Mouse (Mus musculus) lung, postnatal 0 days (tissue): ENCODE data around the gene Hist2h2aa2. TPM values are rescaled to one million over a fixed set of nuclear protein-coding genes. Genes with fewer than 3 reads are reported as not detected.
"Not testable (repeated sequence)": the region's sequence is repeated elsewhere in the genome, so short reads cannot be mapped to it uniquely, and the experiment has no call there.

ENCODE experiments used
- ATAC-seq: fragments of 200-750 bp; cut with Nextera tagmentation; 2 replicates; pipeline ENCODE4 v1.8.0; 2017; ENCODE audit warnings: moderate library complexity
- DNase-seq: peaks from one replicate; pipeline ENCODE4 v3.0.0-alpha.2; 2016; ENCODE audit warnings: low spot score
- H3K27ac ChIP-seq: fragments of 300-500 bp; sonication (generic); 2 replicates; pipeline ENCODE4 v1.5.1; 2014; ENCODE audit warnings: antibody characterized with exemption, mild to moderate bottlenecking, low read length, mixed read lengths
- H3K27me3 ChIP-seq: fragments of 300-500 bp; sonication (generic); replicated peaks from 2 replicates; pipeline ENCODE4 v1.6.1; 2014; ENCODE audit warnings: low read length, mixed read lengths; ENCODE audit not compliant: insufficient read depth
- H3K36me3 ChIP-seq: fragments of 300-500 bp; sonication (generic); 2 replicates; pipeline ENCODE4 v1.6.1; 2014; ENCODE audit warnings: low read length, mixed read lengths; ENCODE audit not compliant: insufficient read depth
- H3K4me1 ChIP-seq: fragments of 300-500 bp; sonication (generic); 2 replicates; pipeline ENCODE4 v1.6.1; 2014; ENCODE audit warnings: antibody characterized with exemption, low read depth, low read length, mixed read lengths; ENCODE audit not compliant: insufficient read depth
- H3K4me2 ChIP-seq: fragments of 300-500 bp; sonication (generic); replicated peaks from 2 replicates; pipeline ENCODE4 v1.6.1; 2014; ENCODE audit warnings: low read depth, mild to moderate bottlenecking, low read length, moderate library complexity, mixed read lengths
- H3K4me3 ChIP-seq: fragments of 300-500 bp; sonication (generic); 2 replicates; pipeline ENCODE4 v1.5.1; 2014; ENCODE audit warnings: low read depth, low read length
- H3K9ac ChIP-seq: fragments of 300-500 bp; sonication (generic); replicated peaks from 2 replicates; pipeline ENCODE4 v1.6.1; 2014; ENCODE audit warnings: low read depth, mild to moderate bottlenecking
- H3K9me3 ChIP-seq: fragments of 300-500 bp; sonication (generic); 2 replicates; pipeline ENCODE4 v1.6.1; 2016; ENCODE audit warnings: low read length, mixed read lengths
- CTCF ChIP-seq: IDR thresholded peaks from 2 replicates; pipeline ENCODE4 v1.5.1; 2016; ENCODE audit warnings: antibody characterized with exemption, mild to moderate bottlenecking
- EP300 ChIP-seq: IDR thresholded peaks from 2 replicates; pipeline ENCODE4 v1.6.1; 2016; ENCODE audit warnings: antibody characterized with exemption, mild to moderate bottlenecking, control low read depth
- WGBS: fragments of 180-500 bp; shearing (Covaris S2); extraction: QIAGEN DNeasy Blood & Tissue Kit; methylation state at CpG from one replicate; pipeline ENCODE4 v1.1.7; 2014; 5-methylcytosine and 5-hydroxymethylcytosine counted together
- polyA plus RNA-seq: library from polyadenylated mRNA; unstranded; fragments of >200 nt; fragmentation: Nextera tagmentation; extraction: Ambion mirVana; gene quantifications from 2 replicates; pipeline ENCODE4 v1.2.1, GENCODE M21; 2015

Gene Hist2h2aa2
- polyA plus RNA-seq, 1 experiment from 2014 or later, result 196 TPM

GRCm38 (mm10) chr3:96220131-96220764 lies 19.8 kb downstream of the Hist2h2aa2 start:
- peak overlapping the region; percentile 89 for H3K9ac ChIP-seq
- H3K4me2 ChIP-seq, result peak overlapping the region; percentile 74
- not testable (repeated sequence) for H3K36me3 ChIP-seq, H3K4me1 ChIP-seq, H3K9me3 ChIP-seq, H3K27me3 ChIP-seq, DNase-seq
- TF ChIP-seq CTCF, result peak; percentile 6; the same call in 1 of the 2 replicates
- H3K27ac ChIP-seq, result peak overlapping the region; percentile 98
- WGBS, result 1% methylated on average over 23 of the region's 47 CpGs
- peak overlapping the region; percentile 64 for H3K4me3 ChIP-seq
- ATAC-seq, result peak; percentile 9

GRCm38 (mm10) chr3:96219661-96220130 lies 20.4 kb downstream of the Hist2h2aa2 start, which contains the start of the genes Bola1 and Hist2h2ab:
Gene Bola1, minus strand, starts transcription at chr3:96219709.
Gene Hist2h2ab, plus strand, starts transcription at chr3:96219865.
- Histone ChIP-seq H3K4me2 (peak within 1 kb of the TSS; percentile 74), H3K4me1 (peaks cover 9% of the 10 kb centered on the region; the same call in 1 of the 2 replicates), H3K4me3 (peak within 1 kb of the TSS; percentile 64), H3K9ac (peak within 1 kb of the TSS; percentile 89), H3K27ac (peak within 1 kb of the TSS; percentile 98), H3K9me3 (no peaks in the 10 kb centered on the region), H3K27me3 (no peaks in the 10 kb centered on the region), H3K36me3 (no peaks in the 10 kb centered on the region)
- peak; percentile 72 for ATAC-seq
- no peak for TF ChIP-seq CTCF
- TF ChIP-seq EP300, result peak; percentile 60; the same call in 1 of the 2 replicates
- under 1% methylated on average over 36 of the region's 37 CpGs for WGBS
- DNase-seq, result peak; percentile 97

DNA sequence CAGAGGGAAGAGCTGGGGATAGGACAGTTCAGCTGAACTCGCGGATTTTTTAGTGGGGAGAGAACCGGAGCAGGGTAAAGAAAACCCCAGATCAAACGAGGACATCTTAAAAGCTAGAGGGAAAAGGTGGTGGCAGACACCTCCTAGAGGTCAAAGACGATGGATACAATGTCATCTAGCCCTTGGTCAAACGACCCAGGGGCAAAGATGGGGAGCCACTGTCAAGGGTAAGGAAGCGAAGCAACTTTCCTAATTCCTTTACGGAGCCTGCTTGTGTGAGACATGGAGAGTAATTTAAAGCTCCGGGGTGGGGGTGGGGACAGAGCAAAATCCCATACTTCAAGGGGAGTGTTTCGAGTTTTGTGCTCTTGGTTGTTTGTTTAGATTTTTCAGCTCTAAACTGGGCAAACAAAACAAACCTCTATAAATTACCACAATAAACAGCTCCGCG lies 20.9 kb downstream of the Hist2h2aa2 start:
- H3K27ac ChIP-seq, result peak overlapping the region; percentile 98
- TF ChIP-seq CTCF (peak; percentile 37), EP300 (no peak)
- peak; percentile 50 for DNase-seq
- no peaks in the 10 kb centered on the region for H3K36me3 ChIP-seq
- ATAC-seq, result 0 out of 2 replicates have a peak, but pooled peaks have one; percentile 0
- H3K4me2 ChIP-seq, result peak overlapping the region; percentile 74
- no peaks in the 10 kb centered on the region for H3K9me3 ChIP-seq
- H3K27me3 ChIP-seq, result no peaks in the 10 kb centered on the region
- peaks cover 9% of the 10 kb centered on the region; the same call in 1 of the 2 replicates for H3K4me1 ChIP-seq
- H3K9ac ChIP-seq, result peak overlapping the region; percentile 35
- under 1% methylated on average over 12 of the region's 12 CpGs for WGBS
- peak overlapping the region; percentile 64 for H3K4me3 ChIP-seq

GRCm38 (mm10) chr3:96209242-96209641 lies 30.8 kb downstream of the Hist2h2aa2 start:
- no peaks in the 10 kb centered on the region for H3K4me1 ChIP-seq
- no peak overlapping the region for H3K27ac ChIP-seq
- H3K9ac ChIP-seq, result no peak overlapping the region
- H3K4me2 ChIP-seq, result no peak overlapping the region
- H3K4me3 ChIP-seq, result no peak overlapping the region
- ATAC-seq (no peak), DNase-seq (no peak)
- H3K9me3 ChIP-seq, result no peaks in the 10 kb centered on the region
- WGBS, result 23% methylated on average over 15 of the region's 15 CpGs
- no peaks in the 10 kb centered on the region for H3K36me3 ChIP-seq
- TF ChIP-seq CTCF (peak; percentile 55), EP300 (no peak)
- H3K27me3 ChIP-seq, result no peaks in the 10 kb centered on the region

- H3K4me2 ChIP-seq, result no peak overlapping the region
- no peaks in the 10 kb centered on the region for H3K4me1 ChIP-seq
- H3K4me3 ChIP-seq, result no peak overlapping the region
- H3K9me3 ChIP-seq, result no peaks in the 10 kb centered on the region
- WGBS, result 61% methylated on average over 3 of the region's 3 CpGs
- H3K27ac ChIP-seq, result no peak overlapping the region
- H3K9ac ChIP-seq, result no peak overlapping the region
- no peak for DNase-seq
- H3K36me3 ChIP-seq, result no peaks in the 10 kb centered on the region
- no peaks in the 10 kb centered on the region for H3K27me3 ChIP-seq
- no peak for ATAC-seq
- TF ChIP-seq EP300 (no peak), CTCF (peak; percentile 32)
Observed at GRCm38 (mm10) chr3:96207819-96208218, 32.3 kb downstream of the Hist2h2aa2 start.

GRCm38 (mm10) chr3:96199731-96200130 lies 40.3 kb downstream of the Hist2h2aa2 start:
- Histone ChIP-seq H3K27me3 (no peaks in the 10 kb centered on the region), H3K9ac (no peak overlapping the region), H3K36me3 (no peaks in the 10 kb centered on the region), H3K4me2 (no peak overlapping the region), H3K4me3 (no peak overlapping the region), H3K27ac (no peak overlapping the region), H3K4me1 (peaks cover 12% of the 10 kb centered on the region; the same call in 1 of the 2 replicates), H3K9me3 (no peaks in the 10 kb centered on the region)
- WGBS, result 37% methylated on average over 2 of the region's 2 CpGs
- ATAC-seq (no peak), DNase-seq (no peak)
- TF ChIP-seq CTCF (no peak), EP300 (no peak)

GRCm38 (mm10) chr3:96198601-96199251 lies 41.4 kb downstream of the Hist2h2aa2 start:
- H3K9me3 ChIP-seq, DNase-seq, H3K4me2 ChIP-seq, H3K36me3 ChIP-seq, H3K9ac ChIP-seq, H3K27me3 ChIP-seq, H3K27ac ChIP-seq, H3K4me3 ChIP-seq, ATAC-seq: not testable (repeated sequence)
- WGBS, result 25% methylated on average over 7 of the region's 8 CpGs
- peaks cover 12% of the 10 kb centered on the region; the same call in 1 of the 2 replicates for H3K4me1 ChIP-seq
